Mouse (Mus musculus) embryonic facial prominence, embryonic 14.5 days (tissue): ENCODE measurements around the gene Map3k9. TPM values are rescaled to one million over a fixed set of nuclear protein-coding genes. Genes with fewer than 3 reads are reported as not detected.

Experiments used
- ATAC-seq: fragments of 200-750 bp; cut with Nextera tagmentation; 2 replicates; pipeline ENCODE4 v1.8.0; 2017; ENCODE audit warnings: low read depth, moderate number of reproducible peaks, moderate TSS enrichment
- DNase-seq: peaks from one replicate; pipeline ENCODE4 v3.0.0-alpha.2; 2015; ENCODE audit warnings: low spot score
- H3K27ac ChIP-seq: fragments of 300-500 bp; sonication (generic); replicated peaks from 2 replicates; pipeline ENCODE4 v1.5.1; 2014; ENCODE audit warnings: low read depth, mild to moderate bottlenecking, low read length, moderate library complexity
- H3K27me3 ChIP-seq: fragments of 300-500 bp; sonication (generic); replicated peaks from 2 replicates; pipeline ENCODE4 v1.6.1; 2014; ENCODE audit warnings: low read length; ENCODE audit not compliant: control insufficient read depth, insufficient read depth
- H3K36me3 ChIP-seq: fragments of 300-500 bp; sonication (generic); 2 replicates; pipeline ENCODE4 v1.6.1; 2014; ENCODE audit warnings: low read length, mixed read lengths; ENCODE audit not compliant: control insufficient read depth, insufficient read depth
- H3K4me1 ChIP-seq: fragments of 300-500 bp; sonication (generic); 2 replicates; pipeline ENCODE4 v1.6.1; 2014; ENCODE audit warnings: antibody characterized with exemption, low read length; ENCODE audit not compliant: control insufficient read depth, insufficient read depth
- H3K4me2 ChIP-seq: fragments of 300-500 bp; sonication (generic); 2 replicates; pipeline ENCODE4 v1.6.1; 2014; ENCODE audit warnings: low read depth, mild to moderate bottlenecking, low read length, moderate library complexity, mixed read lengths
- H3K4me3 ChIP-seq: fragments of 300-500 bp; sonication (generic); 2 replicates; pipeline ENCODE4 v1.5.1; 2014; ENCODE audit warnings: low read depth, mild to moderate bottlenecking, low read length
- H3K9ac ChIP-seq: fragments of 300-500 bp; sonication (generic); 2 replicates; pipeline ENCODE4 v1.6.1; 2014; ENCODE audit warnings: low read depth, mild to moderate bottlenecking, low read length, moderate library complexity, mixed read lengths
- H3K9me3 ChIP-seq: fragments of 300-500 bp; sonication (generic); 2 replicates; pipeline ENCODE4 v1.6.1; 2016; ENCODE audit warnings: low read length; ENCODE audit not compliant: control insufficient read depth
- WGBS: fragments of 180-500 bp; shearing (Covaris S2); extraction: QIAGEN DNeasy Blood & Tissue Kit; methylation state at CpG from one replicate; pipeline ENCODE4 v1.1.7; 2014; 5-methylcytosine and 5-hydroxymethylcytosine counted together
- polyA plus RNA-seq: library from polyadenylated mRNA; unstranded; fragments of >200 nt; fragmentation: Nextera tagmentation; extraction: Ambion mirVana; gene quantifications from 2 replicates; pipeline ENCODE4 v1.2.1, GENCODE M21; 2014

Gene Map3k9
- 1.1 and 1.5 TPM in 2 replicates for polyA plus RNA-seq

DNA sequence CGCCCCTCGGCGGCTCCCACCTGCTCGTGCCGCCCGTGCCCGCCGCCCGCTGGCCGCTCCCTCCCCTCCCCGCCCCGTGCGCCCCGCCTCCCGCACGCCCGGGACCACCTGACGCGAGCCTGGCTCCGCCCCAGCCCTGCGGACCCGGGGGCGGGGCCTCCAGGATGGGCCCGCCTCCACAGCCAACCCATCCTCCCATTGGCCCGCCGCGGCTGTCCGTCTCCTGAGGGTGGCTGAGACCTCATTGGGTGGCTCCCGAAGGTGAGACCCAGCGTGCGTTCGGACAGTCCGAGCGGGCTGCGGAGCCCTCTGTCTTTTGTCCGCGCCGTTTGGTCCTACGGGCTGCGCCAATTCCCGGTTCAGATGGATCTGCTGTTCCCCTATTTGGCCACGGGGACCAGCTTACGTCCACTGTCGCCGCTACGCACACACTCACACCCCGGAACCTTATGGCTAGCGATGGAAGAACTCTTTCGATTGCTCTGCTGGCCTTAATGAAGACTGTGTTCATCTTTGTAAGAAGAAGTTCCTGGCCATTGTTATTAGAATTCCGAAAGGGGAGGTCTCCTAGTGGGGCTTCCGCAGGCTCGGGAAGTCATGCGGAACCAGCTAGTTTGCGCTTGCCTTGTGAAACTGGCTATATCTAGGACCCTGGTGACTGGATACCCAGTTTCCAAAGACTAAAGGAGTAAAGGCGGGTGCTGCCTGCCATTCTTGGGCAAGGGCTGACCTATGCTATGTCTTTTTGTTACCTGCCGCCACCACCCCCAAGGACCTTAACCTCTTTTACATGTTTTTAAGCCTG lies at the start of gene Map3k9:
Map3k9 (minus strand) TSS at position 71 of the 805 bp plus-strand sequence.
- no peaks in the 10 kb centered on the region for H3K9me3 ChIP-seq
- H3K27ac ChIP-seq, result no peak within 1 kb of the TSS; the same call in 1 of the 2 replicates
- H3K4me3 ChIP-seq, result peak within 1 kb of the TSS; percentile 66
- H3K4me1 ChIP-seq, result no peaks in the 10 kb centered on the region
- H3K4me2 ChIP-seq, result peak within 1 kb of the TSS; percentile 93
- DNase-seq, result peak; percentile 93
- ATAC-seq, result peak; percentile 97
- WGBS, result 1% methylated on average over 33 of the region's 56 CpGs
- H3K36me3 ChIP-seq, result no peaks in the 10 kb centered on the region
- peaks cover 42% of the 10 kb centered on the region for H3K27me3 ChIP-seq
- peak within 1 kb of the TSS; percentile 69 for H3K9ac ChIP-seq

GRCm38 (mm10) chr12:81828355-81828754 lies 47.4 kb upstream of the Map3k9 start:
- DNase-seq (no peak), ATAC-seq (no peak)
- H3K4me2 ChIP-seq, result no peak overlapping the region
- H3K27me3 ChIP-seq, result no peaks in the 10 kb centered on the region
- no peaks in the 10 kb centered on the region for H3K4me1 ChIP-seq
- H3K4me3 ChIP-seq, result no peak overlapping the region
- no peak overlapping the region for H3K9ac ChIP-seq
- H3K27ac ChIP-seq, result no peak overlapping the region
- no peaks in the 10 kb centered on the region for H3K36me3 ChIP-seq
- H3K9me3 ChIP-seq, result no peaks in the 10 kb centered on the region
- WGBS, result 91% methylated on average over 2 of the region's 2 CpGs

GRCm38 (mm10) chr12:81822778-81823480 lies 42.0 kb upstream of the Map3k9 start:
- H3K9me3 ChIP-seq, result no peaks in the 10 kb centered on the region
- no peak overlapping the region for H3K27ac ChIP-seq
- no peak overlapping the region for H3K4me3 ChIP-seq
- ATAC-seq (no peak), DNase-seq (no peak)
- no peaks in the 10 kb centered on the region for H3K27me3 ChIP-seq
- no peaks in the 10 kb centered on the region for H3K36me3 ChIP-seq
- H3K4me2 ChIP-seq, result no peak overlapping the region
- H3K9ac ChIP-seq, result no peak overlapping the region
- WGBS, result 83% methylated on average over 4 of the region's 4 CpGs
- H3K4me1 ChIP-seq, result no peaks in the 10 kb centered on the region

GRCm38 (mm10) chr12:81822176-81822575 lies 41.2 kb upstream of the Map3k9 start:
- no peaks in the 10 kb centered on the region for H3K27me3 ChIP-seq
- H3K4me1 ChIP-seq, result 0 out of 2 replicates have a peak, but pooled peaks cover under 1% of the 10 kb centered on the region
- H3K36me3 ChIP-seq, result no peaks in the 10 kb centered on the region
- no peak overlapping the region for H3K4me2 ChIP-seq
- 59% methylated on average over 4 of the region's 4 CpGs for WGBS
- H3K27ac ChIP-seq, result no peak overlapping the region
- no peak for ATAC-seq
- no peak overlapping the region for H3K9ac ChIP-seq
- no peak for DNase-seq
- no peaks in the 10 kb centered on the region for H3K9me3 ChIP-seq
- no peak overlapping the region for H3K4me3 ChIP-seq

GRCm38 (mm10) chr12:81820700-81821099 lies 39.7 kb upstream of the Map3k9 start:
- no peak for DNase-seq
- ATAC-seq, result no peak
- WGBS, result 88% methylated on average over 4 of the region's 4 CpGs
- H3K36me3 ChIP-seq, result no peaks in the 10 kb centered on the region
- no peak overlapping the region for H3K27ac ChIP-seq
- no peak overlapping the region for H3K4me2 ChIP-seq
- no peaks in the 10 kb centered on the region for H3K27me3 ChIP-seq
- no peak overlapping the region for H3K4me3 ChIP-seq
- no peaks in the 10 kb centered on the region for H3K9me3 ChIP-seq
- H3K4me1 ChIP-seq, result 0 out of 2 replicates have a peak, but pooled peaks cover 9% of the 10 kb centered on the region
- H3K9ac ChIP-seq, result no peak overlapping the region

- ATAC-seq, result no peak
- H3K27me3 ChIP-seq, result no peaks in the 10 kb centered on the region
- H3K4me3 ChIP-seq, result peak overlapping the region; percentile 7; the same call in 1 of the 2 replicates
- H3K4me2 ChIP-seq, result peak overlapping the region; percentile 32
- no peak for DNase-seq
- H3K27ac ChIP-seq, result 0 out of 2 replicates have a peak overlapping the region, but pooled peaks have one; percentile 5
- 0 out of 2 replicates have a peak, but pooled peaks cover 9% of the 10 kb centered on the region for H3K4me1 ChIP-seq
- H3K36me3 ChIP-seq, result no peaks in the 10 kb centered on the region
- 51% methylated on average over 6 of the region's 6 CpGs for WGBS
- no peaks in the 10 kb centered on the region for H3K9me3 ChIP-seq
- H3K9ac ChIP-seq, result 0 out of 2 replicates have a peak overlapping the region, but pooled peaks have one; percentile 32
These were observed 36.1 kb upstream of the Map3k9 start for GRCm38 (mm10) chr12:81817126-81817505.

GRCm38 (mm10) chr12:81816330-81817125 lies 35.6 kb upstream of the Map3k9 start:
- peak; percentile 22; the same call in 1 of the 2 replicates for ATAC-seq
- H3K9ac ChIP-seq, result 0 out of 2 replicates have a peak overlapping the region, but pooled peaks have one; percentile 32
- WGBS, result 16% methylated on average over 10 of the region's 10 CpGs
- 0 out of 2 replicates have a peak, but pooled peaks cover 9% of the 10 kb centered on the region for H3K4me1 ChIP-seq
- no peaks in the 10 kb centered on the region for H3K36me3 ChIP-seq
- H3K4me3 ChIP-seq, result peak overlapping the region; percentile 7; the same call in 1 of the 2 replicates
- DNase-seq, result peak; percentile 50
- peak overlapping the region; percentile 32 for H3K4me2 ChIP-seq
- peak overlapping the region; percentile 5; the same call in 1 of the 2 replicates for H3K27ac ChIP-seq
- no peaks in the 10 kb centered on the region for H3K27me3 ChIP-seq
- no peaks in the 10 kb centered on the region for H3K9me3 ChIP-seq

DNA sequence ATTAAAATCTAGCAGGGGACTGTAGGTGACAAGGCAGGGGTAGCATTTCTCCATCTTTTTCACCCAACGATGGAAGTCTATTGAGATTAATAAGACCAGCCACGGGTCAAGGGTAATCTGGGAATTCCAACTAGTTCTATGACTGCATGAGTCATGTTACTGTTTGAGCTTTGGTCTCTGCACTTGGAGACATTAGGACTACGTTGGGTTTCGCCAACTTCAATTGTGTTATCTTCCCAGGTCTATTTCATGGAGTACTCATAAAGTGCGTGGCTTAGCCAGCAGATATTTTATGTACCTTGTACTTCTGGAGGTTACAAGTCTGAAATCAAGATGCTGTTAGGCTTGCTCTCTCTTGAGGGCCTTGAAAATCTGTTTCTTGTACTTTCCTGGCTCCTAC lies 33.8 kb upstream of the Map3k9 start:
- no peak for DNase-seq
- H3K9ac ChIP-seq, result no peak overlapping the region
- no peaks in the 10 kb centered on the region for H3K36me3 ChIP-seq
- H3K9me3 ChIP-seq, result no peaks in the 10 kb centered on the region
- H3K27me3 ChIP-seq, result no peaks in the 10 kb centered on the region
- no peak overlapping the region for H3K27ac ChIP-seq
- WGBS, result 93% methylated on average over 5 of the region's 5 CpGs
- no peak for ATAC-seq
- H3K4me1 ChIP-seq, result 0 out of 2 replicates have a peak, but pooled peaks cover 9% of the 10 kb centered on the region
- H3K4me2 ChIP-seq, result no peak overlapping the region
- H3K4me3 ChIP-seq, result no peak overlapping the region
